ENCODE assay signal across 12 mouse cellular contexts in genomic region chr13:54390565-54391013, GRCm38 (mm10). TPM values are rescaled to one million over a fixed set of nuclear protein-coding genes. Genes with fewer than 3 reads are reported as not detected.
DNase-seq lines count a peak whose midpoint lies in the region; ATAC-seq lines count a peak whose summit lies in the region.
"Had no signal": no experiment of that assay in that cellular context is flagged by ENCODE, and none has a peak within 500 bp of the region (broad histone marks: within the 10 kb centered on the region; RNA-seq: fewer than 3 reads in every experiment).

No protein-coding gene starts in this region.

- WGBS in heart, embryonic 15.5 days = 77% methylated on average over 7 of the region's 7 CpGs
- WGBS in midbrain, embryonic 12.5 days = 84% methylated on average over 7 of the region's 7 CpGs
- 95% methylated on average over 7 of the region's 7 CpGs for WGBS in midbrain, embryonic 10.5 days
- 63% methylated on average over 7 of the region's 7 CpGs for WGBS in forebrain, embryonic 15.5 days
- WGBS in midbrain, embryonic 16.5 days = 67% methylated on average over 7 of the region's 7 CpGs
- WGBS in kidney, embryonic 15.5 days = 88% methylated on average over 7 of the region's 7 CpGs

- no peaks in the 10 kb centered on the region for H3K9me3 ChIP-seq in heart, embryonic 15.5 days (replicated peaks)
- no peaks in the 10 kb centered on the region for H3K9me3 ChIP-seq in midbrain, embryonic 12.5 days
- no peaks in the 10 kb centered on the region for H3K9me3 ChIP-seq in midbrain, embryonic 10.5 days (replicated peaks)
- no peaks in the 10 kb centered on the region for H3K9me3 ChIP-seq in forebrain, embryonic 15.5 days
- no peaks in the 10 kb centered on the region for H3K9me3 ChIP-seq in midbrain, embryonic 16.5 days (replicated peaks; ENCODE audit: control insufficient read depth, low read length, poor library complexity, severe bottlenecking)
- no peaks in the 10 kb centered on the region for H3K9me3 ChIP-seq in kidney, embryonic 15.5 days (replicated peaks)

- intact Hi-C loops in heart, postnatal 36 days (cut with DNase I) = no loop called here

- ATAC-seq in heart, embryonic 15.5 days (replicated peaks; ENCODE audit: insufficient number of reproducible peaks, insufficient read depth, low FRiP score, low read depth) = no peak
- no peak for ATAC-seq in midbrain, embryonic 12.5 days (ENCODE audit: low FRiP score, low read depth)
- peak; percentile 83 for ATAC-seq in forebrain, embryonic 15.5 days (replicated peaks)
- peak; percentile 76 for ATAC-seq in midbrain, embryonic 16.5 days
- ATAC-seq in kidney, embryonic 15.5 days (replicated peaks; ENCODE audit: low FRiP score) = no peak
- ATAC-seq: inflammation-experienced regulatory T-cells, adult 6 months had no signal

- H3K4me1 ChIP-seq in heart, embryonic 15.5 days (replicated peaks) = peaks cover 13% of the 10 kb centered on the region
- peaks cover 8% of the 10 kb centered on the region; the same call in 1 of the 2 replicates for H3K4me1 ChIP-seq in midbrain, embryonic 12.5 days
- H3K4me1 ChIP-seq in midbrain, embryonic 10.5 days = no peaks in the 10 kb centered on the region
- H3K4me1 ChIP-seq in forebrain, embryonic 15.5 days = peaks cover 50% of the 10 kb centered on the region
- H3K4me1 ChIP-seq in midbrain, embryonic 16.5 days (ENCODE audit: control insufficient read depth, insufficient read depth, low read length) = peaks cover 7% of the 10 kb centered on the region
- H3K4me1 ChIP-seq in kidney, embryonic 15.5 days = peaks cover 7% of the 10 kb centered on the region

- H3K4me2 ChIP-seq in heart, embryonic 15.5 days = no peak overlapping the region
- no peak overlapping the region for H3K4me2 ChIP-seq in midbrain, embryonic 12.5 days (replicated peaks)
- H3K4me2 ChIP-seq in forebrain, embryonic 15.5 days (replicated peaks) = no peak overlapping the region
- no peak overlapping the region for H3K4me2 ChIP-seq in midbrain, embryonic 16.5 days (ENCODE audit: low read length)
- no peak overlapping the region for H3K4me2 ChIP-seq in kidney, embryonic 15.5 days

- no peak overlapping the region for H3K4me3 ChIP-seq in heart, embryonic 15.5 days
- H3K4me3 ChIP-seq in midbrain, embryonic 12.5 days = no peak overlapping the region
- no peak overlapping the region for H3K4me3 ChIP-seq in midbrain, embryonic 10.5 days
- H3K4me3 ChIP-seq in forebrain, embryonic 15.5 days = no peak overlapping the region
- no peak overlapping the region for H3K4me3 ChIP-seq in midbrain, embryonic 16.5 days (ENCODE audit: low read depth, low read length)
- H3K4me3 ChIP-seq in kidney, embryonic 15.5 days (replicated peaks) = no peak overlapping the region

- peaks cover 9% of the 10 kb centered on the region for H3K27me3 ChIP-seq in heart, embryonic 15.5 days
- H3K27me3 ChIP-seq in midbrain, embryonic 12.5 days = no peaks in the 10 kb centered on the region; the same call in 1 of the 2 replicates
- H3K27me3 ChIP-seq in midbrain, embryonic 10.5 days (ENCODE audit: low read depth, poor library complexity, severe bottlenecking) = no peaks in the 10 kb centered on the region
- no peaks in the 10 kb centered on the region for H3K27me3 ChIP-seq in forebrain, embryonic 15.5 days
- H3K27me3 ChIP-seq in midbrain, embryonic 16.5 days (ENCODE audit: control insufficient read depth, insufficient read depth, low read depth, low read length) = no peaks in the 10 kb centered on the region
- H3K27me3 ChIP-seq in kidney, embryonic 15.5 days = peaks cover 3% of the 10 kb centered on the region; the same call in 1 of the 2 replicates

- H3K9ac ChIP-seq in heart, embryonic 15.5 days = no peak overlapping the region
- H3K9ac ChIP-seq in midbrain, embryonic 12.5 days (replicated peaks) = no peak overlapping the region
- H3K9ac ChIP-seq in forebrain, embryonic 15.5 days (replicated peaks) = 0 out of 2 replicates have a peak overlapping the region, but pooled peaks have one; percentile 3
- H3K9ac ChIP-seq in midbrain, embryonic 16.5 days (ENCODE audit: low read depth, low read length) = no peak overlapping the region
- no peak overlapping the region for H3K9ac ChIP-seq in kidney, embryonic 15.5 days

- H3K27ac ChIP-seq in heart, embryonic 15.5 days = peak overlapping the region; percentile 2; the same call in 1 of the 2 replicates
- H3K27ac ChIP-seq in midbrain, embryonic 12.5 days (replicated peaks) = 0 out of 2 replicates have a peak overlapping the region, but pooled peaks have one; percentile 26
- no peak overlapping the region for H3K27ac ChIP-seq in midbrain, embryonic 10.5 days (replicated peaks)
- peak overlapping the region; percentile 90 for H3K27ac ChIP-seq in forebrain, embryonic 15.5 days (replicated peaks)
- H3K27ac ChIP-seq in midbrain, embryonic 16.5 days (ENCODE audit: low read length) = peak overlapping the region; percentile 71
- no peak overlapping the region for H3K27ac ChIP-seq in kidney, embryonic 15.5 days

- H3K36me3 ChIP-seq in heart, embryonic 15.5 days = no peaks in the 10 kb centered on the region
- no peaks in the 10 kb centered on the region for H3K36me3 ChIP-seq in midbrain, embryonic 12.5 days
- H3K36me3 ChIP-seq in midbrain, embryonic 10.5 days = no peaks in the 10 kb centered on the region
- no peaks in the 10 kb centered on the region for H3K36me3 ChIP-seq in forebrain, embryonic 15.5 days
- no peaks in the 10 kb centered on the region for H3K36me3 ChIP-seq in midbrain, embryonic 16.5 days (ENCODE audit: control insufficient read depth, insufficient read depth, low read length)
- no peaks in the 10 kb centered on the region for H3K36me3 ChIP-seq in kidney, embryonic 15.5 days

- DNase-seq in heart, postnatal 36 days = no peak
- DNase-seq in midbrain, embryonic 10.5 days (ENCODE audit: low spot score) = no peak
- no peak for DNase-seq in kidney, postnatal 10 days
- DNase-seq: adrenal gland, adult 8-10 months; B cell, adult 2 months had no signal

RNA-seq across cellular contexts. Expression of gene Cplx2, which starts 19.4 kb away (rescaled TPM):
- 1.9 and 2.2 TPM in 2 replicates for polyA plus RNA-seq in heart, embryonic 15.5 days (2015; fragmentation: Nextera tagmentation; extraction: Ambion mirVana)
- total RNA-seq in heart, postnatal 36 days (2021) = 1 to 10 TPM; 2.3 to 3.3 TPM
- polyA plus RNA-seq in midbrain, embryonic 12.5 days (2016; fragmentation: Nextera tagmentation; extraction: Ambion mirVana) = 22.0 and 22.6 TPM in 2 replicates
- 9.9 and 15.3 TPM in 2 replicates for polyA plus RNA-seq in midbrain, embryonic 10.5 days (2016; fragmentation: Nextera tagmentation; extraction: Ambion mirVana)
- 26.8 and 30.2 TPM in 2 replicates for polyA plus RNA-seq in forebrain, embryonic 15.5 days (2015; fragmentation: Nextera tagmentation; extraction: Ambion mirVana)
- 25.8 and 30.8 TPM in 2 replicates for polyA plus RNA-seq in midbrain, embryonic 16.5 days (2015; fragmentation: Nextera tagmentation; extraction: Ambion mirVana)
- 4.0 and 5.3 TPM in 2 replicates for polyA plus RNA-seq in kidney, embryonic 15.5 days (2015; fragmentation: Nextera tagmentation; extraction: Ambion mirVana)
- total RNA-seq: granulocyte monocyte progenitor cell, adult 5-6 weeks had no signal
- polyA plus RNA-seq: inflammation-experienced regulatory T-cells, adult 6 months had no signal

Comparison
In these comparisons a context has a peak if more than half of its experiments do, and no peak if none do; other contexts are left out.
1. ATAC-seq: peak in forebrain, embryonic 15.5 days (single experiment) and midbrain, embryonic 16.5 days (single experiment); none in heart, embryonic 15.5 days (single experiment), midbrain, embryonic 12.5 days (single experiment) and kidney, embryonic 15.5 days (single experiment).
2. H3K27ac ChIP-seq: peak in heart, embryonic 15.5 days (single experiment), midbrain, embryonic 12.5 days (single experiment), forebrain, embryonic 15.5 days (single experiment) and midbrain, embryonic 16.5 days (single experiment); none in midbrain, embryonic 10.5 days (single experiment) and kidney, embryonic 15.5 days (single experiment).